Mouse (Mus musculus): Measurements from ENCODE around the gene Xab2.

GRCm38 (mm10) chr8:3586993-3587390 is 34.1 kb downstream of the Xab2 start, which contains the start of gene Camsap3:
- no peak for TF ChIP-seq CTCF (IDR thresholded peaks at IDR 0.05; ENCODE audit: low read depth)
- no peak for TF ChIP-seq EP300 (IDR thresholded peaks at IDR 0.05; ENCODE audit: low read depth)

Measured in liver, postnatal 0 days (tissue).